Mouse (Mus musculus) cerebellum, postnatal 14 days (tissue): Measurements from ENCODE around the gene Relb.

Experiments
- DNase-seq, 2 experiments: peaks; one replicate each; pipeline ENCODE4 v3.0.0; 2021; ENCODE audit warnings: mixed read lengths in 2 of 2

Gene Relb

DNA sequence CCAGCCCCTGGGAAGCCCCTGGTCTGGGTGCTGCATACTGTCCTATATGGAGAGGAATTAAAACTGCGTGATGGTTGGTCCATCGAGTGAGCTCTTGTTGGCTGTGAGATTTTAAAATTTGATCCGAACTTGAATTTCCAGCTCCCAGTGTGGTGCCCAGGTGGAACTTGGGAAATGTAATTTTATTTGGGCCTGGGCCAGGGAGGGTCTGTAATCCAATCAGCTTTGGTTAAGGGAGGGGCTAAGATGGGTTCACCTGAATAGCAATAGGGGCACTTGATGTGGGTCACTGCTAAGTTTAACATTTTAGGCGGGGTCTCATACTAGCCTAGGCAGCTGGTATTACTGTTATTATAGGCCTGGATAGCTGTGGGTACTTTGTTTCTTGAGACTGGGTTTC is 50.8 kb downstream of the Relb start:
- no peak for DNase-seq

DNA sequence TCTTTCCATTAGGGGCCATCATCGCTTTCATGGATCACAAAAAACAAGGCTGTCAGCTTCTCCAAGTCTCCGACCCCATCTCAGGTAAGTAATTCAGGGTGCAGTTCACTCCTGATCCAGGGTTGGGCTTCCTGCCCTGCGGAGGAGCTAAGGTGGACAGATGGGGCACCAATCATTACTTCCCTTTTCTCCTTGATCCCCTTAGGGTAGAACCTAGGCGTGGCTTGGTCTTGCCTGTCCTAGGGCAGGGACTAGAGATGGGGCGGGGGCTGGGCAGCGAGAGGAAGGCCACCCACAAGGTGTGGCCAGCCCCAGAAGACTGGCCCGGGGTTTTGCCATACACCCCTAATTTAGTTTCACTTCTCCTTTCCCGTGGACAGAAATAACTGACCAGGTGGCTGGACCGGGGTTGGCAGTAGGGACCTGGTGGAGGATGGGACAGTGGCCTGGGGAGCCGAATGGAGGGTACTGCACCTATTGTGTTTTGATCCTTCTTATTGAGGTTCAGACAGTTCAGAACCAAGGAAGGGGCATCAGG is 51.3 kb downstream of the Relb start:
- DNase-seq: no peak

DNA sequence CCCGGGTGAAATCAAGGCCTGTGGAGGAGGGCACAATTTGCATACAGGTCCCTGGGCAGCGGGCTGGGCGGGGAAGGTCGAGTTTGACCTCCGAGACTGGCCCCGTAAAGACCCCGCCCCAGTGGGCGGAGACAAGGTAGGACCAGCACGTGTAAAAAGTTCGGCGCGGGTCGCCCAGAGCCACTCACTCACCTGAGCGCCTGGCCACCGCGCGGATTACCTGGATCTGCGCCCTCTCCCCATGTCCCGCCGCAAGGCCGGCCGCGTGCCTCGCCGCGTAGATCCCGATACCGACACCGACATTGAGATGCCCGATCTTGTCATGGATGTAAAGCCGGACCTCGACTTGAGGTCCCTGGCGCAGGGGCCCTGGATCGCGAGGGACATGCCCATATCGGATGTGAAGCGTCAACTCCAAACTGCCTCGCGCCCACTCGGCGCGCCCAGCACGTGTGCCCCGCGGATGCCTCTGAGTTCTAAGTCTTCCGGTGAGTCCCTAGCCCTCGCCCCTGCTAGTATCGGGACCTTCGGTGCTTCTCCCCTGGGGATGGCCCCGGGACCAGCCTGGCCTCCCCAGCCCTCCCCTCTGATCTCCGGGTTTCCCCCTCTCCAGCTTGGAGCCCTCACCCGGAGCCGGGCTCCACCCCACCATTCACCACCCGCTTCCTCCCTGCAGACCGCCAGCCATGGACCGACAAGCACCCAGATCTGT is 51.9 kb downstream of the Relb start, which contains the start of the genes Zfp296 and Gemin7:
Zfp296 (plus strand) TSS at position 147 of the 712 bp plus-strand sequence.
Gemin7 (minus strand) TSS at position 455 of the 712 bp plus-strand sequence.
- peak in 1 of 2 experiments; percentile 30 for DNase-seq

DNA sequence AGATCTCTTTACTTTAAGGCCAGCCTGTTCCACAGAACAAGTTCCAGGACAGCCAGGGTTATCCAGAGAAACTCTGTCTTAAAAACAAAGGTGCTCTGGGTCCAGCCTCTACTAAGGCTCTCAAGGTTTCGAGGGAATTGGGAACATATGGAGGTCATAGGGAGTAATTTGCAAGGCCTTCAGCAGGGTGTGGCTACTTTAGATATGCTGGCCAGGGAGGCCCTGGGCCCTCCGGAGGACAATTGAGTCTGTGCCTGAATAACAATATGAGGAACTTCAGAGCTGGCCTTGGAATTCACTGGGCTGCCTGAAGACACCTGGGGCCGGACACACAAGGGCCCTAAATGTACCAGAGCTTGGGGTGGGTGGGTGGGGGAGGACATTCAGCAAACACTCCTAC is 53.7 kb downstream of the Relb start:
- DNase-seq: no peak

DNA sequence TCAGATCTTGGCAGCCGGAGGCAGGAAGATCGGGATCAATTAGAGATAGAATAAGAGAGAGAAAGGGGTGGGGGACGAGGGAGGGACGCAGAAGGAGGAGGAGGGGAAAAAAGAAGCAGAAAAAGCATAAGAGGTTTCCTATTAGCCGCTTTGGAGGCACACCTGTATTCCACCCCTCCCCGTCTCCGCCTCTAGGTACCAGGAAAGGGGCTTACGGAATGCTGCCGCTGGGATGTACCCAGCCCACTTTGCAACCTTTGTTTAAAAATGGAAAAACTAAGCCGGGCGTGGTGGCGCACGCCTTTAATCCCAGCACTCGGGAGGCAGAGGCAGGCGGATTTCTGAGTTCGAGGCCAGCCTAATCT is 55.5 kb downstream of the Relb start:
- no peak for DNase-seq

DNA sequence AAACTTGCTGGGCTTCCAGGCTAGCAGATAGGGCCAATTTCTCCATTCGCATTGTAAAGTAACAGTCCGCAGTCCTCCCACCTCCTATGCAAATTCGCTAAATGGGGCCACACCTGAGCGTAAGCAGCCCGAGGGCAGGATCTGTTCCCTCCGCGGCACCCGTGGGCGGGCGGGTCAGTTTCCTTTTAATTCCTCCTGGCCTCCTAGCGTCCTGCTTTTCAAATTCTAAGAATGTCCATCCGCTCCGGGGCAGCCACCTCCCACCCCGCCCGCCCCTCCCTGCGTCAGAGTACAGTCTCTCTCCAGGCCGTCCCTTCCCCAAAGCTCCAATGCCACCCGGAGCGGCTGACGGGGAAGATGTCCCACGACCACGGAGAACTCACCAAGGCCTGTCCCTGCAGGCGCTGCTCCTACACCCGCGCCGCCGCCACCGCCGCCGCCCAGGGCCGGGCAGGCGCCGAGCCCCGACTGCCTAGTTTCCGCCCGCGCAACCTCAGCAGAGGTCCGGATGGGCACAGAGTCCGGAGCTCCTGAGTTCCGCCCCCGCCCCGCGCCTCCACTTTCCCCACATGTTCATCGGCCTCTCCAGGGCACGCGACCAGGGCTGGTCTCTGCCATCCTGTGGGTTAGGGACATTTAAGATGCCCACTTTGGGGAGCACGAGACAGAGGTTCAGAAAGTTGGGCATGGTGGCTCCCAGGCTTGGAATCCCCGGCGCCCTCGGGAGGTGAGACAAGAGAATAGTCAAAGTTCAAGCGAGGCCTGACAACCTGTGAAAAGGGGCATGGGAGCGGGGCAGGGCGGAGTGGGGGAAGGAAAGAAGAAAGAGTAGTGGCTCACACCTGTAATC is 56.1 kb downstream of the Relb start:
- DNase-seq: peak; percentile 87

DNA sequence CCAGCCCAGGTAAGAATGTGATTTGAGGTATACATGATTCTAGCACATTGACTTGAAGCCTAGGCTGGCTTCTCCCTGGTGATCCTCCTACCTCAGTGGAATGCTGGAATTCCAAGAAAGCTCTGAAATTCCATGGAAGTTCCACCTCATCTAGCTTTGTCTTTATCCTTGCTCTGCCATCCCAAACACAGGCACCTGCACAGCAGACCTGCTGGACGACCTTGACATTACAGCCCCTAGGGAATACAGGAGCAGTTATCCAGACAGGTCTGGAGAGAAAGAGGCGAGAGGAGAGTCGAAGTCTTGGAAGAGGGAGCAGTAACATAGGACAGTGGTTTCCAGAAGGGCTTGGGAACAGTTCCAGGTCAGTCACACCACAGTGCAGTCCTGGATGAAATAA is 59.6 kb downstream of the Relb start:
- no peak for DNase-seq

DNA sequence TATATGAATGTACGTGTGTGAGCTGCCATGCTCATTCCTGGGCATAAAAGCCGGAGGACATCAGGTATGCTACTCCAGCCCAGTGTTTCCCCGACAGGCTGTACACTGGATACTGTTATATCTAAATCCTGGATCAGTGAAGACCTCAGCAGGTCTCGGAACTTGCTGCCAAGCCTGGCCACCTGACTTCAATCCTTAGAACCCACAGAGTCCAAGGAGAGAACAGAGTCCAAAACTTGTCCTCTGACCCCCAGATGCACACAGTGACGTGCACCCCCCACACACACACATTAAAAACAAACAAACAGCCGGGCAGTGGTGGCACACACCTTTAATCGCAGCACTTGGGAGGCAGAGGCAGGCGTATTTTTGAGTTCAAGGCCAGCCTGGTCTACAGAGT is 61.8 kb downstream of the Relb start:
- DNase-seq: no peak

DNA sequence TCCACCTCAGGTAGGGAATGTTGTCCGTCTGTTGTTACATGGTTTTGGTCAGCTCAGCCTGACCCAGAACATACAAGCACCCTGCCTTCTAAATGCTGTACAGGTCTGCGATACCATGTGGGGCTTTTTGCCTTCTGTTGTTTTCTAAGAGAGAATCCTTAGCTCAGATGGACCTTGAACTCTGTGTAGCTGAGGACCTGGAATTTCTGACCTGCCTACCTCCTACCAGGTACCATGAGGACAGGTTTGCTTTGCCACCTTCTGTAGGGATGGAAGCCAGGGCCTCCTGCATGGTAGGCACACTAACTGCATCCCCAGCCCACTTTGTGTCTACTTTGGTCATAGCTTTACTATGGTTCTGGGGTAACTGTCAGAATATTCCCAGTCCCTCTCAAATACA is 63.4 kb downstream of the Relb start:
- no peak for DNase-seq

DNA sequence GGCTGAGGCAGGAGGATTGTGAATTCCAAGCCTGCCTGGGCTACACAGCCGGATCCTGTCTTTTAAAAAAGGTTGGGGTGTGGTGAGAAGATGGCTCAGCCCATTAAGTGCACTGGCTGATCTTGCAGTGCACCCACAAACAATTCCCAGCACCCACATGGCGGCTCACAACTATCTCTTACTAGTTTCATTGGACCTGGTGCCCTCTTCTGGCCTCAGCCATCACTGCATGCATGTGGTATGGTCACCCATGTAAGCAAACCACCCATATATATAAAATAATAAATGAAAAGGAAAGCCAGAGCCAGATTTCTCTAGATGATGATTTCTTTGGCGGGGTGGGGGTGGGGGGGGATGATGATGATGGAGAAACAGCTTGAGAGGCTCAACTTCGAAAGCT is 64.8 kb downstream of the Relb start:
- DNase-seq: peak in 1 of 2 experiments; percentile 54

DNA sequence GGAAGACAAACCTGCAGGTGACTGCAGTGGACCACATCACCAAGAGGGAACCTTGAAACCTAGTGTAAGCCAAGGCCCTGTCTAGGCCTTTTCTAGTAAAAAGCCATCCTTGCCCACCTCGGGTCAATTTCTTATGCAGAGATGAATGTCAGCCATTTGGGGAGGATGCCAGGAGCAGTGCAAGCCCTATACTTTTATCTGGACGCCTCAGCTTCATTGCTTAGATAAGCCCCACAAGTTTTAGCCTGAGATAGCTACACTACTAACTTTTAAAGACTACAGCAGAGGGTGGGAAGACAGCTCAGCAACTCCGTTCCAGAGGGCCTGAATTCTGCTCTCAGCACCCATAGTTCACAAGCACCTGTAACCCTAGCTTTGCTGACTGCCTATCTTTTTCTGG is 65.4 kb downstream of the Relb start:
- no peak for DNase-seq

DNA sequence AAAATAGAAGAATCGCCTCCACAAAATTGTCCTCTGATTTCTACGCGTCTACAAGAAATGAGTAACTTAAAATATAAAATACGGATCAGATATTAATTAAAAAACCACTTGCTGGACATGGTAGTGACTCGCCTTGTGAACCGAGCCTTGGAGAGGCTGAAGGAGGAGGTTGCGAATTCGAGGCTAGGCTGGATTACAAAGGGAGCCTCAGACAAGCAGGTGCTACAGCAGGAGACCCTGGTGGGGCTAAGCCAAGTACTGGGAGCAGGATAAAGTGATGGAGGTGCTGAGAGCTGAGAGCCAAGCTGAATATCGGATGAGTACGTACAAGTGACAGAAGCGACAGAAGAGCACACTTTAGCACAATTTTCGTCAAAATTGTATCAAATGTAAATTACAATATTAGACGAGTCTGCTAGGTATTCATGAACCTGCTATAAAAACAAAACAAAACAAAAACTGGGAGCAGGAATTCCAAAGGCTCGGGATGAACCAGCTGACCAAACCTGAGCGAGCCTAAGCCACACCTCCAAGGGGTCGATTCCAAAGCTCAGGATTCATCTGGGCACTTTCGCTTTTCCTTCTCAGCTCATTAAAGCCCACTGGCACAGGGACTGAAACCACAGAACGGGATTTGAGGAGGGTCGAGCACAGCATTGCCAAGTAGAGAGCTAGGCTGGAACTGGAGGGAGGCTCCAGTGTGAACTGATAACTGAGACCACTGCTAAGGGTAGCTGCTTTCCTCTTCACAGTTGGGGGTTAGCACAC is 66.4 kb downstream of the Relb start, which contains the start of gene Ppp1r37:
Ppp1r37 (minus strand) TSS at position 434 of the 768 bp plus-strand sequence.
- peak; percentile 65 to 67 for DNase-seq

DNA sequence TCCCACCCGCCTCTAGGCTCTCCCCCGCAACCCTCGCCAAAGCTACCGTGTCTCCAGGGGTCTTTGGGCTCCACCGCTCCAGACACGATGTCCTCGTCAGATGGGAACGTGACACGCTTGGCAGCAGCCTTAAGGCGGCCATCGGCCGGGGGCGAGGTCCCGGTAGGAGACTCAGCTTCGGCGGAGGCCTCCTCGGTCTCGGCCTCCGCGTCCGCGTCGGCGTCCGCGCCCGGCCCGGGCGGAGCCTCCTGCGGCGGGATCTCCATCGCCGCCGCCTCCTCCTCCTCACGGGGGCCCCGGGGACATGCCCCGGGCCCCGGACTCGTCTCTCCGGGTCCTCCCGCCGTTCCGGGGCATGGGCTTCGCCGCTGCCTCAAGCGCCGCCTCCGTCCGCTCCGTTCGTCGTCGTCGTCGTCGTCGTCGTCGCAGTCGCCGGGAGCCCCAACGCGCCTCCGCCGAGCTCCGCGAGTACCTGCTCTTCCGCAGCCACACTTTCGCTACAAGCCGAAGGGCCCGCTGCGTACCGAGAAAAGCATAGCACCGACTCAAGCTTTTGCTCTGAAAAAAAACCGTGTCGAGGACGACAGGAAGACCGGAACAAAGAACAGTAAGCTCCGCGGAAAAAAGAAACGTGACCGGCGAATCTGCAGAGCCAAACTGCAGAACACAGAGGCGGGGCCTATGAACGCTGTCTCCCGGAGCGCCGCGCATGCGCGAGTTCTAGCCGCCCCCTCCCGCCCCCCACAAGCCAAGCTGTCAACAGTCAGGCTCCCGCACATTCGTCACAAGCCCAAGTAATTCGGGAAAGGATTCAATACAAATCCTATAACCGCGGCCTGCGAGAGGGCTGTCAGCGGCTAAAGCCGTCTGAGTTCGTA is 67.2 kb downstream of the Relb start:
- peak; percentile 96 to 97 for DNase-seq

DNA sequence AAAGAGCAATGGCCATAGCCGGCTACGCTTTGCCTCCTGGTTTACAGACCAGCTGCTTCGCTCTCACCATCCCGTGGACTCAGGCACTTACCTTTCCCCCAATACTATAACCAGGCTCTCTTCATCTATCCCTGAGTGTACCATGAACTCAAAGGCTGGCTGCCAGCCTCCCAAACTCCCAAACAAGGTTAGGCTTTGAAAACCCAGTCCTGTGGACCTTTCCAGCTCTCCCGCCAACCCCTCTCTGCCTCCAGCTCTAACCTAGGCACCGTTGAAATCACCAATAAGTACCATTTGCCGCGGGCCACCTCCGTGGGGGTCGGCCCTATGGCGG is 67.8 kb downstream of the Relb start:
- DNase-seq: no peak

DNA sequence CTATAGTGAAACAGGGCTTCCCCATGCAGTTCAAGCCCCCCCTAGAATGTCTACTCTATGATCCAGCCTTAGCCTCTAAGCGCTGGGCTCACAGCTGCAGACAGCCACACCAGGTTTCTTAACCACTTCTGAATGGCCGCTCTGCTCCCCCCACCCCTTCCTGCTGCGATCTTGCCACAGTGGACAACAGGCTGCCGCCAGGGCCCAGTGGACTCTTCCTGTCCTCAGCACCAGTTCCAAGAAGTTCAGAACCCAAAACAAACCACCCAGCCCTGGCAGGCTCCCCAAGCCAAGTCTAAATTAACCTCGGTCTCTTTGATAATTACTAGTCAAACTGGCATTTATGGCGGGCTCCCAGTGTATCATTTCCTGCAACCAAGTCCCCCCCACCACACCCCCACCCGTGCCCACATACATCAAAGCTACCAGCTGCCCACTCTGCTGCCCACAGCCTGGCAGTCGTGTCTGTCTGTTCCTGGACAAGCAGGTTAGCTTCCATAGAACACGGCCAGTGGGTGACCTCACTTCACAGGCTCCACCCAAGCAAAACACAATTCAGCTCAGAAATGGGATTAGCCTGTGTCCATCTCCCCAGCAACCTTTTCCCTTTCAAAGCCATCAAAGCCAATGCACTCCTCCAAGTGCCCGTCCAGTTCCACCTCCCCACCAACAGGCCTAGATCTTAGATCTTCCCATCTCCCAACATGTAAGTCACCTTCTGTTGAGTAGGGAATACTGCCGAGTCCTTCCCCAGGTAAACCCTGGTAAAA is 68.6 kb downstream of the Relb start:
- peak; percentile 29 to 35 for DNase-seq

DNA sequence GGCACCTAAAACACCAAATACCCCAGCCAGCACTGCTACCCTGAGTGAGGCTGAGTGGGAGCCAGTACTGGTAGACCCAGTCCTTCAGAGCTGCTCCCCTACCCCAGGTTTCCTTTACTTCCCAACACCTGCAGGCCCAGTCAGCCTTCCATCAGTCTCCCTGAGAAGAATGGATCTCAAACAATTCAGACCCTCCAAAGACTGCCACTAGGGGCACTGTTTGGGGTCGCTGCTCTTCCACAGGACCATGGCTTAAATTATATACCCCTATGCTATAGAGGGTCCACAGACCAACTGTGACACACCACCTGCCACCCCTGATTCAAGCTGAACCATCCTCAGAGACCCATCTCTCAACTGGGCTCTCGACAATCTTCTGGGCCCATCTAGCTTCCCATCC is 70.3 kb downstream of the Relb start:
- DNase-seq: peak in 1 of 2 experiments; percentile 58

DNA sequence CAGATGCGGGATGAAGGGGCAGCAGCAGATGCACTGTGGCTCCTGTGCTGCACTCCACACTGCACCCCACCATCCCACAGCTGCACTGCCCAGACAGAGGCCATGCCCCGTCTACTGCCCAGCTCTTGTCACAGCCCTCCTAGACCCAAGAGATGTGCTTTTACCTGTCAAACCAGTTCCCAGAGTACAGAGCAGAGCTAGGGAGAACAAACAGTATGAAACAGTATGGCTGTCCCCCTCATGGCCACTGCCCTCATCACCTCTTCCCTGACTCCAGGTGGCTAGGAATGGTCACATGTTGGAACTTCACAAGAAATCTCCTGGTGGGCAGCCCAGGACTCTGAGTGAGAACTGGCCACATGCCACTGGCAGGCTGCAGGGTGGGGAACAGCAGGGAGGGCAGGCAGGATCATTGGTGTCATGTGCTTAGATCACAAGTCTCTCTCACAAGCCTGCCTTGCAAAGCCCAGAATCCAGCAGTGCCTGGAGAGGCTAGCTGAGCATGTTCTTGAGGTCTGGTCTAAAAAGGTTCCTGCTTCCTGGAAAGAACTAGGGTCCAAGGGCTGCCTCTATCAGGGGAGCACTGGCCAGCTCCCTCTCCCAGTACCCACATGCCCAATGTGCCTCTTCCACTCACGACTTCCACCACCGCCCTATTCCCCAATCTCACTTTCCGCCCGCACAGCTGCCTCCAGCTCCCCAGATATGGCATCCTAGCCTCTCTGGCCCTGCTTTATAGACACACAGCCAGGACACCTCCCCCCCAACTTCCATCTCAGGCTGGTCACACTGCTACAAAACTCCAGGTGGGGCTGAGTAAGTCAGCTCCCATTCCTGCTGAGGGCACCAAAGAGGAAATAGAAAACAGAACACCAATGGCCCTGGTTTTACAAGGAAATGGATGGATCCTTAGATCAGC is 71.0 kb downstream of the Relb start:
- DNase-seq: no peak

DNA sequence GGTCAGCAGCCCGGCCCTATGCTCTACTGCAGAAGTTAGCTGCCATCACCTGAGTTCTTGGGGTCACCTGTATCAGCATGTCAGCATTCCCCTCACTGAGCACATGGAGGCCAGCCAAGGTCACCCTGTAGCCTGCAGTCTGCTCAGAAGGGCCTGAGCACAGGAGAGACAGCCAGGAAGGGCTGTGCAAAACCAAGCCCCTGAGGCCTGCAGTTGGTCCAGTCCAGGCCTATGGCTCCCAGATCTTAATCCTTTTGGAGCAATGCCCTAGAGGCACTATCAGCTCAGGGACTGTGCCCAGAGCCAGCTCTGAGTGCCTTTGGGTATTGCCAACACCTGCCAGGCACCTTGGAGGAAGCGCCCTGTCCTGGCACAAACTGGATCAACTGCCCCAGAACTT is 72.2 kb downstream of the Relb start:
- DNase-seq: peak in 1 of 2 experiments; percentile 34
